Mouse (Mus musculus) left cerebral cortex, postnatal 36 days (tissue): Measurements from ENCODE around the gene Asdurf. TPM values are rescaled to one million over a fixed set of nuclear protein-coding genes. Genes with fewer than 3 reads are reported as not detected.
A peak's percentile ranks its signal among the peaks of the same experiment; 100 is the strongest.
"Not testable (repeated sequence)": the region's sequence is repeated elsewhere in the genome, so short reads cannot be mapped to it uniquely, and the experiment has no call there.

ENCODE experiments used
- DNase-seq, 2 experiments: peaks; one replicate each; pipeline ENCODE4 v3.0.0; 2021 to 2022; ENCODE audit warnings: low spot score in 2 of 2, mixed read lengths in 1 of 2
- intact Hi-C: fragments of 180-260 bp; cut with DNase I; formaldehyde crosslinking; loops from one replicate; pipeline ENCODE4 v1.15.1; 2025
- total RNA-seq, 2 experiments: library from RNA; stranded (reverse); gene quantifications; 2 replicates each; pipeline ENCODE4 v1.2.3; 2021

The Asdurf gene
- 1 to 10 TPM in 1 of 2 experiments, not detected in 1; 3.5 TPM for total RNA-seq

- intact Hi-C loops = loop anchor here (2.0 kb wide), 1 partner anchor 300 kb away; no protein-coding TSS in a partner anchor
- peak; percentile 97 to 98 for DNase-seq
These were observed at the start of gene Asdurf, which contains the start of the genes Gm28551 and Asnsd1 for GRCm38 (mm10) chr1:53352327-53353261. Gene Asdurf (minus strand): TSS chr1:53352619. Gene Gm28551 (minus strand): TSS chr1:53352667. Gene Asnsd1 (minus strand): TSS chr1:53352752.

- intact Hi-C loops = not testable (repeated sequence)
- DNase-seq = peak; percentile 8 to 27
These were observed 41.7 kb upstream of the Asdurf start for GRCm38 (mm10) chr1:53393936-53394760.

GRCm38 (mm10) chr1:53388762-53389161 lies 36.3 kb upstream of the Asdurf start:
- intact Hi-C loops = no loop called here

GRCm38 (mm10) chr1:53384085-53384688 lies 31.8 kb upstream of the Asdurf start:
- DNase-seq = no peak
- intact Hi-C loops = no loop called here

More at GRCm38 (mm10) chr1:53388762-53389161, 36.3 kb upstream of the Asdurf start:
- DNase-seq = no peak

- no peak for DNase-seq
- intact Hi-C loops = no loop called here
These were observed 25.3 kb upstream of the Asdurf start for GRCm38 (mm10) chr1:53377731-53378130.

- DNase-seq, intact Hi-C loops: not testable (repeated sequence)
These were observed 23.5 kb upstream of the Asdurf start for GRCm38 (mm10) chr1:53375965-53376364.

- intact Hi-C loops = no loop called here
These were observed 6.6 kb upstream of the Asdurf start for GRCm38 (mm10) chr1:53358988-53359387.

GRCm38 (mm10) chr1:53341071-53341470 lies 11.3 kb downstream of the Asdurf start:
- DNase-seq = no peak
- intact Hi-C loops = no loop called here

More at GRCm38 (mm10) chr1:53358988-53359387, 6.6 kb upstream of the Asdurf start:
- no peak for DNase-seq

GRCm38 (mm10) chr1:53337403-53337802 lies 15.0 kb downstream of the Asdurf start:
- DNase-seq, intact Hi-C loops: not testable (repeated sequence)

- intact Hi-C loops = no loop called here
- DNase-seq = no peak
These were observed 17.0 kb downstream of the Asdurf start for GRCm38 (mm10) chr1:53335465-53335864.

GRCm38 (mm10) chr1:53333527-53333926 lies 18.9 kb downstream of the Asdurf start:
- intact Hi-C loops, DNase-seq: not testable (repeated sequence)

- DNase-seq = no peak
- intact Hi-C loops = no loop called here
These were observed 27.5 kb downstream of the Asdurf start for GRCm38 (mm10) chr1:53324827-53325494.

GRCm38 (mm10) chr1:53324277-53324676 lies 28.1 kb downstream of the Asdurf start:
- DNase-seq = no peak
- intact Hi-C loops = no loop called here

- DNase-seq = no peak
- intact Hi-C loops = no loop called here
These were observed 29.2 kb downstream of the Asdurf start for GRCm38 (mm10) chr1:53323254-53323653.

GRCm38 (mm10) chr1:53321662-53322344 lies 30.6 kb downstream of the Asdurf start:
- no peak for DNase-seq
- intact Hi-C loops = no loop called here

GRCm38 (mm10) chr1:53312989-53313967 lies 39.1 kb downstream of the Asdurf start, which contains the start of gene Osgepl1:
Gene Osgepl1 (plus strand): TSS chr1:53313624.
- intact Hi-C loops = no loop called here
- DNase-seq = peak; percentile 87 to 88

GRCm38 (mm10) chr1:53300506-53300905 lies 51.9 kb downstream of the Asdurf start:
- intact Hi-C loops = no loop called here
- DNase-seq = no peak
